25 mouse cellular contexts compared by ENCODE assay signal in genomic region chr14:12577475-12578140, GRCm38 (mm10).
DNase-seq lines count a peak whose midpoint lies in the region; ATAC-seq and TF ChIP-seq lines count a peak whose summit lies in the region.
"Had no signal": no experiment of that assay in that cellular context is flagged by ENCODE, and none has a peak within 500 bp of the region (broad histone marks: within the 10 kb centered on the region; RNA-seq: fewer than 3 reads in every experiment).

No protein-coding gene starts in this region.

- intact Hi-C loops in left cerebral cortex, adult 2 months (cut with DNase I) = loop anchor here (10.0 kb wide), 2 partner anchors 427 to 457 kb away; no protein-coding TSS in a partner anchor

- no peak overlapping the region for H3K4me3 ChIP-seq in left cerebral cortex, adult 2 months
- peak overlapping the region in 1 of 3 experiments; percentile 27 for H3K4me3 ChIP-seq in CH12.LX (replicated peaks in 1 of 3; ENCODE audit: low read depth in 2 of 3, low read length in 2 of 3, poor library complexity in 1 of 3)
- H3K4me3 ChIP-seq: embryonic facial prominence, embryonic 15.5 days; erythroblast, embryonic 14.5 days; forebrain, embryonic 10.5 days; gastrocnemius, adult 2 months; heart, embryonic 15.5 days; hindbrain, embryonic 10.5 days; intestine, embryonic 15.5 days had no signal

- H3K9ac ChIP-seq in CH12.LX (ENCODE audit: insufficient read depth, low read depth) = no peak overlapping the region
- H3K9ac ChIP-seq: embryonic facial prominence, embryonic 15.5 days; heart, embryonic 15.5 days; hindbrain, embryonic 14.5 days; intestine, embryonic 15.5 days had no signal

- H3K4me1 ChIP-seq in CH12.LX (ENCODE audit: control insufficient read depth in 1 of 2, insufficient read depth in 2 of 2) = peaks cover 11 to 42% of the 10 kb centered on the region in 2 experiments
- H3K4me1 ChIP-seq: embryonic facial prominence, embryonic 15.5 days had no signal

- peak; percentile 13 for DNase-seq in adrenal gland, postnatal 14 days
- no peak for DNase-seq in adrenal gland, postnatal 4 days (ENCODE audit: low spot score in 2 of 2)
- no peak for DNase-seq in left cerebral cortex, adult 2 months (ENCODE audit: extremely low spot score in 1 of 2, low spot score in 2 of 2)
- DNase-seq in left cerebral cortex, adult 11 months (ENCODE audit: low spot score) = no peak
- DNase-seq in CH12.LX (ENCODE audit: extremely low read depth) = peak; percentile 40
- DNase-seq in thymus, postnatal 36 days = no peak
- DNase-seq in lung, postnatal 4 days = no peak
- DNase-seq: cerebellum, adult 2 months; cerebellum, postnatal 10 days; embryo, embryonic 11 days; gastrocnemius, adult 2 months; gastrocnemius, postnatal 25 days; heart, adult 18-20 months; heart, postnatal 14 days had no signal

- no peaks in the 10 kb centered on the region for H3K27me3 ChIP-seq in CH12.LX (replicated peaks)
- H3K27me3 ChIP-seq: embryonic facial prominence, embryonic 15.5 days; heart, embryonic 15.5 days; intestine, embryonic 15.5 days had no signal

- TF ChIP-seq EP300 in CH12.LX (IDR thresholded peaks at IDR 0.05; ENCODE audit: low read length) = no peak

- H3K9me3 ChIP-seq in CH12.LX (replicated peaks; ENCODE audit: low read length) = no peaks in the 10 kb centered on the region
- H3K9me3 ChIP-seq: embryonic facial prominence, embryonic 15.5 days; forebrain, embryonic 10.5 days; G1E; heart, embryonic 15.5 days; hindbrain, embryonic 10.5 days; intestine, embryonic 15.5 days had no signal

- no peak for TF ChIP-seq RAD21 in CH12.LX (IDR thresholded peaks at IDR 0.05; ENCODE audit: low read depth, low read length)

- no peak for TF ChIP-seq CTCF in left cerebral cortex, adult 2 months (IDR thresholded peaks at IDR 0.05)
- TF ChIP-seq CTCF in CH12.LX (conservative IDR thresholded peaks at IDR 0.05 in 1 of 2, IDR thresholded peaks at IDR 0.05 in 1 of 2; ENCODE audit: low read depth in 2 of 2, low read length in 2 of 2) = no peak

- in situ Hi-C loops in CH12.LX (cut with MboI; ENCODE audit: low pct_ligation_motif_present, low pct_unique_long_range_greater_than_20kb, low sequenced_read_pairs) = no loop called here

- dilution Hi-C loops in CH12.LX (cut with MboI; ENCODE audit: extremely low pct_ligation_motif_present, extremely low pct_unique_long_range_greater_than_20kb, low sequenced_read_pairs) = no loop called here

- 0 out of 2 replicates have a peak overlapping the region, but pooled peaks have one; percentile 24 for H3K27ac ChIP-seq in left cerebral cortex, adult 2 months
- no peak overlapping the region for H3K27ac ChIP-seq in CH12.LX (ENCODE audit: insufficient read depth, low read depth)
- H3K27ac ChIP-seq: embryonic facial prominence, embryonic 15.5 days; forebrain, embryonic 10.5 days; gastrocnemius, adult 2 months; heart, embryonic 15.5 days; hindbrain, embryonic 10.5 days; hindbrain, embryonic 14.5 days; intestine, embryonic 15.5 days had no signal

- no peaks in the 10 kb centered on the region for H3K36me3 ChIP-seq in CH12.LX (replicated peaks in 1 of 2; ENCODE audit: control insufficient read depth in 1 of 2, insufficient read depth in 1 of 2, low read length in 1 of 2)
- H3K36me3 ChIP-seq: embryonic facial prominence, embryonic 15.5 days; forebrain, embryonic 10.5 days; G1E; heart, embryonic 15.5 days; hindbrain, embryonic 10.5 days; intestine, embryonic 15.5 days had no signal

- no peak overlapping the region for H3K4me2 ChIP-seq in CH12.LX (ENCODE audit: insufficient read depth, low read depth, poor library complexity, severe bottlenecking)
- H3K4me2 ChIP-seq: embryonic facial prominence, embryonic 15.5 days; heart, embryonic 11.5 days; heart, embryonic 15.5 days; hindbrain, embryonic 14.5 days; intestine, embryonic 15.5 days had no signal

- peak; percentile 64 to 81; a peak in 3 of 4 replicates for ATAC-seq in hematopoietic stem cell, adult 5-6 weeks (replicated peaks in 1 of 2; ENCODE audit: insufficient read depth in 1 of 2, low FRiP score in 2 of 2, low TSS enrichment in 1 of 2, low read depth in 1 of 2, poor library complexity in 2 of 2, severe bottlenecking in 2 of 2)
- ATAC-seq: forebrain, embryonic 14.5 days; intestine, embryonic 15.5 days had no signal

- no peak for TF ChIP-seq POLR2A in CH12.LX (IDR thresholded peaks at IDR 0.05; ENCODE audit: low read depth, low read length)

- no peaks in the 10 kb centered on the region for H3K79me2 ChIP-seq in CH12.LX (replicated peaks; ENCODE audit: control insufficient read depth, extremely low read depth, insufficient read depth, poor library complexity, severe bottlenecking)

TF ChIP-seq in CH12.LX, 34 proteins besides CTCF, POLR2A, EP300 and RAD21:
- TF ChIP-seq E2F4 (IDR thresholded peaks at IDR 0.05; ENCODE audit: insufficient replicate concordance, low read depth, low read length) (no peak), ETS1 (conservative IDR thresholded peaks at IDR 0.05; ENCODE audit: low read depth, low read length) (no peak), ZMIZ1 (IDR thresholded peaks at IDR 0.05; ENCODE audit: low read depth, low read length) (no peak), ZKSCAN1 (IDR thresholded peaks at IDR 0.05; ENCODE audit: borderline replicate concordance, low read depth, low read length) (no peak), ZNF384 (IDR thresholded peaks at IDR 0.05; ENCODE audit: low read depth, low read length) (no peak), JUND (conservative IDR thresholded peaks at IDR 0.05; ENCODE audit: low read depth, low read length) (no peak), BHLHE40 (IDR thresholded peaks at IDR 0.05; ENCODE audit: low read depth, low read length) (no peak), JUN (IDR thresholded peaks at IDR 0.05; ENCODE audit: insufficient read depth, low read depth, low read length) (no peak), MAX (IDR thresholded peaks at IDR 0.05; ENCODE audit: low read length) (no peak), UBTF (IDR thresholded peaks at IDR 0.05; ENCODE audit: low read depth, low read length) (no peak), TBP (conservative IDR thresholded peaks at IDR 0.05; ENCODE audit: low read depth, low read length) (no peak), GABPA (IDR thresholded peaks at IDR 0.05; ENCODE audit: insufficient replicate concordance, low read depth, low read length) (no peak), CHD1 (IDR thresholded peaks at IDR 0.05; ENCODE audit: low read depth, low read length) (no peak)

Comparison
In these comparisons a context has a peak if more than half of its experiments do, and no peak if none do; other contexts are left out.
1. DNase-seq: peak in adrenal gland, postnatal 14 days (single experiment) and CH12.LX (single experiment); none in adrenal gland, postnatal 4 days (0 of 2), left cerebral cortex, adult 2 months (0 of 2), left cerebral cortex, adult 11 months (single experiment), thymus, postnatal 36 days (0 of 2) and lung, postnatal 4 days (0 of 2).